Mouse (Mus musculus) brain, embryonic 18.5 days (tissue): ENCODE data around the gene Rnase13.
"Not testable (repeated sequence)": the region's sequence is repeated elsewhere in the genome, so short reads cannot be mapped to it uniquely, and the experiment has no call there.

ENCODE experiments used
- DNase-seq: peaks from one replicate; pipeline ENCODE4 v3.0.0-alpha.2; 2012; ENCODE audit warnings: low read depth, low spot score

Gene Rnase13

DNA sequence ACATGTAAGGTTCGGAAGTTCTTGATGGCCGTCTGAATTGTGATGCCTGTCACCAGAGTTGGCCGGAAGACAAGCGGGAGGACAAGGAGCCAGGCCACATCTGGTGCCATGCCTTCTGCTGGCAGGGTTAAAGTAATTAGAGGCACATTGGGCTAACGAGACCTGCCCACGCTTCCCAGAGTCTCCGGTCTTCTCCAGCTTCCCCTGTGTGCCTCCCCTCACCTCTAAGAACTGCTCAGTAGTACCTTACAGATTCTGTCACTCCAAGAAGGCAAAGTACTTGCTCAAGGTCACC lies at the start of gene Rnase13:
TSS of gene Rnase13 (minus strand) at position 203 of the 295 bp plus-strand sequence.
- DNase-seq: no peak

- DNase-seq: no peak
These were observed 44.8 kb upstream of the Rnase13 start for GRCm38 (mm10) chr14:51967400-51967799.

DNA sequence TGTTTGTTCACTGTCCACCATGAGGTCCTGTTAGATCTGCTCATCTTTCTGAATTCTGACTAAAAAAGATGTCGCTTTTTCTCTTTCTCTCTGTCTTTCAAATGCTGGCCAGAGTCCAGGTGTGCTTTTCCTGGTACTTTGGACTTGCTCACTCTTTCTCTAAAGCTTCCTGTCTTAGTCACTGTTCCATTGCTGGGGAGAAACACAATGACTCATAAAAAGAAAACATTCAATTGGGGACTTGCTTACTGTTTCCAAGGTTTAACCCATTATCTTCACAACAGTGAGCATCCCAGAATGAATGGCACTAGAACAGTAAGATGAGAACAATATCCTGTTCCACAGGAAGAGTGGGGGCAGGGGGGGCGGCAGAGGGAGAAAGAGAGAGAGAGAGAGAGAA lies 37.7 kb upstream of the Rnase13 start:
- no peak for DNase-seq

- DNase-seq: no peak
These were observed 20.8 kb upstream of the Rnase13 start for GRCm38 (mm10) chr14:51943336-51943735.

GRCm38 (mm10) chr14:51942236-51942635 lies 19.7 kb upstream of the Rnase13 start:
- DNase-seq: no peak

DNA sequence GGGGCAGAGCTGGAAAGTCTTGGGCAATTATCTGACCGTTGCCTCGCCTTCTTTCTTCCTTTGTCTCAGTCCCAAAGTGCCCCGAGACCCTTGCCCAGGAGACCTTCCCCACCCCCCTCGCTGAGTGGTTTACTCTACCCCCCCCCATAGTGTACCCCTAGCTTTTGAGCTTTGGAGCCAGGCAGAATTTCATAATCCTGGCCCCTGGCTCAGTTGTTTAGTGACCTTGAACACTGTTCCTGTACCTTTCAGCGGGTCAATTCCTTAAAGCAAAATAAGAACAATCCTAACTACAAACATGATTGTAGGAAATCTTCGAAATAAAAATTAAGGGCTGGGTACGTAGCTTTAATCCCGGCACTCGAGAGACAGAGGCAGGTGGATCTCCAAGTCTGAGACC lies 19.0 kb upstream of the Rnase13 start:
- no peak for DNase-seq

- DNase-seq: no peak
These were observed 18.5 kb upstream of the Rnase13 start for GRCm38 (mm10) chr14:51940944-51941560.

- no peak for DNase-seq
These were observed 16.4 kb upstream of the Rnase13 start for GRCm38 (mm10) chr14:51939005-51939404.

DNA sequence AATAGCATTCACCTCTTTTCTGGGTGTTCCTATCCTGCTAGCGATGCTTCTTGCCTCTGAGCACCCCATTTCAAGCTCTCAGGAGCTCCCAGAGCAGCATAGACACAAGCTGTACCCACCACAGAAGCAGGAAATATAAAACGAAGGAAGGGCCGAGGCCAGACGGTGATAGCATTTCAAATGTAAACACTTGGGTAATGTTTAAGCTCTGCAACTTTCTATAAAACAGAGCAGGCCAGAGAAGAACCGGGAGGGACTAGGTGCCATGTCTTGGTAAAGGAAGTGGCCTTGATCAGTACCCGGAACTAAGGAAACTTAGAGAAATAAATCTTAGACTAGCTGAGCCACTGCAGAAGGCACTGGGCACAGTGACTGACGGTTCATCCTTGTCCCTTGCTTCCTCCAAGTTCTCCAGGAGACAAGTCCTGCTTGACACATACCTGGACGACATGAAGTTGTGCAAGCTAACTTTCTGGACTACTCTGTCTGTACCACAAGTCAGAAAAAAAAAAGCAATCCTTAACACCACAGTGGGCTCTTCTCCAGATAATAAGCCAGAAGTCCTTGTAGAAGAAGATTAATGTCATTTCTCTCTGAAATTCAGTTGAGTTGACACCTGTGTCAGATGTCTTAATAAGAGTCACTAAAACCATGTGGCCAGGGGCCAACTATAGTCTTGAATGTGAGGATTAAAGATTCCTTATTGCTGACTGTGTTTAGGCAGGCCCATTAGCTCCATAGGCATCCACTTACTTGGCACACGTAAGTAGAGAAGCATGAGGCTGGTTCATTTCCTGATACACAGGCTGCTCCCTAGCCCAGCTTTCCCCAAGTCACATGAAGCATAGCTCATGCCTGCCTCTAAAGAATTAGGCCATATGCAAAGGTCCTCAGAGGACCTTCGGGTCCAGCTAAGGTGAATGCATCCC lies 9.8 kb upstream of the Rnase13 start:
- DNase-seq: no peak

- DNase-seq: no peak
These were observed 8.3 kb upstream of the Rnase13 start for GRCm38 (mm10) chr14:51930824-51931223.

DNA sequence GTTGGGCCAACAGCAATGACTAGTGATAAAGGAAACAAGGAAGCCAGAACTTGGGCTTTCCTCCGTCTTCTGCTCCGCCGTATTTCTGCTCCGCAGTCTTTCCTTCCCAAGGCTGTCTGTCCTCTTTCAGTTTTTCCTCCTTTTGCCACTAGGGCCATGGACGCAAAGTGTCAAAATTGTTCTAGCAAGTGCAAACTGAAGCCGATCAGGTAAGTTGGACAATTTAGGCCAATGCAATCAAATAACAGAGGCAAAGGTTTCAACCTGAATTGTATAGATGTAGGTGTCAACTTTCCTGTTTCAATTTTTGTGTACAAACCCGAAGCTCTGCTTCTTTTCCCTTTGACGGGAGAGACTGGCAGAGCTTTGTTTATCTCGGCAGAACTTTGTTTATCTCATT lies 7.4 kb upstream of the Rnase13 start:
- DNase-seq: no peak

DNA sequence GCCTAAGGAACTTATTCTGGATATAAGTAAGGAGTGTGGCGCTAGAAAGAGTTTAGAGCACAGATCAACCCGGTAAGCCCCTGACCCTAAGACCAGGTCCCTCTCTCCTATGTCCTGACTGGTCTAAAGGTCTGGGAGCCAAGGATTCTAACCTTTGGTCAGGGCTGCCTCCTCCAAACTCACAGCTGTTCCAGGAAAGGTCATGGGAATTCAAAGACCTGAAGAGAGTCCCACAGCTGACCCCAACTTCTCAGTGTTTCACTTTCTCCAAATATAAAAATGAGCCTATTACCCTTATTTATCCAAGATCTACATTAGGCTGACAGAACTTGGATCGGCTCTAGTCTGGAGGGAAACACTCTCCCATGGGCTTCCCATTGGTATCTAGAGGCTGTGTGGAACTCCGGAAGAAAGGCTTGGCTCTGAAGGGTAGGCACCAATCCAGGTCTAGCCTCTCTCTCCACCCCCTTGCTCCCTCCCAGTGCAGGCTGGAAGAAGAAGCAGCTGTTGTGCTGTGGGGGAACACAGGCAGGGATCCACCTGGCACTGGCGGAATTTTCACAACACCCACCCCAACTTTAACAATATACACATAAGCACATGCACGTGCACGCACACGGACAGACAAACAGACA lies 6.9 kb upstream of the Rnase13 start:
- DNase-seq: no peak

GRCm38 (mm10) chr14:51926930-51927329 lies 4.4 kb upstream of the Rnase13 start:
- DNase-seq: not testable (repeated sequence)

DNA sequence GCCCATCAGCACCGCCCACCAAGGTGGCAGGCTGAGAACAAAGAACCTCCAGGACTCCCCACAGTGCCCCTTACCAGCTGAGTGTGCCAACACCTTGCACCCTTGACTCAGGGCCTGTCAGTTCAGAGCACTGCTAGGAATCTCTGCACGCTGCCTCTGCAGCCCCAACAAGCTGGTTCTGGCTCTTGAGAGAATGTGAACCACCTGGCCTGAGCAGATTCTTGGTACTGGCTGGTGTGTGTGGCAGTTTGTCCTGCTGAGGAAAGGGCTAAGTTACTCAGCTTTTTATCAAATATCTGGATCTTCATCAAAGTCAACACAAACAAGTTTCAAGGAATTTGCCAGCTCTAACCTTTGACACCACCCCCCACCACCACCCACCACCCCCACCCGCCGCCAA lies 919 bp upstream of the Rnase13 start:
- DNase-seq: no peak

GRCm38 (mm10) chr14:51922910-51923309 lies 337 bp upstream of the Rnase13 start:
- no peak for DNase-seq

DNA sequence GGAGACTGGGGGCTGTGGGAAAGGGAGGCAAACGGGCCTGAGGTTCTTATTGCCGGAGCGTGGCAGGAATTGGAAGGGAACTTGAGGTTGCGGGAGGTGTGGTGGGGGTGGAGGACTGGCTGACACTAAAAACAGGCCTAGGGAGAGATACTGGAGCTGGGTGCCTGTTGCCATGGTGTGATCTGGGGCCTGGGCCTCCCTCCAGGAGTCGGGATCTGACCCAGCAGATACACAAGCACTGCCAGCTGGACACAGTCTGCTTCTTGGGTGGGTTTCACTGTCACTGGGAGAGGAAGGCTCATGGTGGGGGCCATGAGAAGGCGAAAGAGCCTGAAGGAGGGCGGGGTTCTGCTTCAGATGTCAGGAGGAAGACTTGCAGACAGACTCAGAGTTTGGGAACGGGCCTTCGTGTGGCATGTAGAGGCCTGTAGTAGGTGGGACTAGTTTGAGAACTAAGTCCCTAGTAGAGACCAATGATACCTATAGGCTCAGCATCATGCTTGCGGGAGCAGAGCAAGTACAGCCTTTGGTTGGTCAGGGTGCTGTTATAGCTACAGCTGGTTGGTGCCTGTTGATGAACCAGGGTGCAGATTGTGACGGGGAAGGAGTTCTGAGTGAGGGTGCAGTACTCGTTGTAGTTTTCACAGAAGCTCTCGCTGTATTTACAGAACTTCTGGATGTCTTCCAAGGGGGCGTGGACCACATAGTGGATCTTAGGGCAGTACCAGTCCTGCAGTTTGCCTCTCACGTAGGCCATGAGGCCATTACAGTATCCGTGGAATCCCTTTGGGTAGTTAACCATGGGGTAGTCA lies 608 bp downstream of the Rnase13 start:
- DNase-seq: no peak

DNA sequence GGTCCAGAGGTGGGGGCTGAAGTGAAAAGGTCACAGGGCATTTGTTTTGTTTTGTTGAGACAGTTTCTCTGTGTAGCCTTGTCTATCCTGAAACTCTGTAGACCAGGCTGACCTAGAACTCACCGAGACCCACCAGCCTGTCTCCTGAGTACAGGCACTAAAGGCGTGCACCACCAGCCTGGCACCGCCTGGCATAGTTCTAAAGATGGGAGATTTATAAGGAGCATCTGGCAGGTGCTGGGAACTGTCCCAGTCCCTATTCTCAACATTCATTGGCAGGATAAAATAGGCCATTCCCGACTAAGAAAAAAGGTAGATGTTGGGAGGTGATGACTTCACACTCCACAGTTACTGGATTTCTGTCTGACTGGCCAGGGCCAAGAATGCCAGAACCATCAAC lies 3.6 kb downstream of the Rnase13 start:
- no peak for DNase-seq

GRCm38 (mm10) chr14:51918125-51918524 lies 4.4 kb downstream of the Rnase13 start, which contains the start of gene Tppp2:
Gene Tppp2 (plus strand): TSS chr14:51918425.
- DNase-seq: no peak

GRCm38 (mm10) chr14:51916539-51916938 lies 6.0 kb downstream of the Rnase13 start:
- DNase-seq: no peak

DNA sequence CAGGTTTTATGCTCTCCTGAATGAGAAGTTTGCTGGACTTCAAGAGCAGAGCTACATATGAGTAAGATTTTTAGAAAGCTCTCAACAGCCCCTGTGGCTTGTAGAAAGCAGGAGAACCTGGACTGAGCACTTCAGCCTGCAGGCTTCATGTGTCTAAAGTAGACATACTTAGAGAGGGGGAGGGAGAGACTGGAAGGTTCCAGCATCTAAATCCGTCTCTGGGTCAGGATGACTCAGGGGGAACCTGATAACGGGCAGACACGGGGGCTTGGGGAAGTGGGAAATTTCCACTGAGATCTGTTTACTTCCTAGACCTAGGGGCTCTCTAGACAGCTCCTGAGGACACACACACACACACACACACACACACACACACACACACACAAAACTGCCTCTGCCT lies 7.5 kb downstream of the Rnase13 start:
- DNase-seq: no peak

DNA sequence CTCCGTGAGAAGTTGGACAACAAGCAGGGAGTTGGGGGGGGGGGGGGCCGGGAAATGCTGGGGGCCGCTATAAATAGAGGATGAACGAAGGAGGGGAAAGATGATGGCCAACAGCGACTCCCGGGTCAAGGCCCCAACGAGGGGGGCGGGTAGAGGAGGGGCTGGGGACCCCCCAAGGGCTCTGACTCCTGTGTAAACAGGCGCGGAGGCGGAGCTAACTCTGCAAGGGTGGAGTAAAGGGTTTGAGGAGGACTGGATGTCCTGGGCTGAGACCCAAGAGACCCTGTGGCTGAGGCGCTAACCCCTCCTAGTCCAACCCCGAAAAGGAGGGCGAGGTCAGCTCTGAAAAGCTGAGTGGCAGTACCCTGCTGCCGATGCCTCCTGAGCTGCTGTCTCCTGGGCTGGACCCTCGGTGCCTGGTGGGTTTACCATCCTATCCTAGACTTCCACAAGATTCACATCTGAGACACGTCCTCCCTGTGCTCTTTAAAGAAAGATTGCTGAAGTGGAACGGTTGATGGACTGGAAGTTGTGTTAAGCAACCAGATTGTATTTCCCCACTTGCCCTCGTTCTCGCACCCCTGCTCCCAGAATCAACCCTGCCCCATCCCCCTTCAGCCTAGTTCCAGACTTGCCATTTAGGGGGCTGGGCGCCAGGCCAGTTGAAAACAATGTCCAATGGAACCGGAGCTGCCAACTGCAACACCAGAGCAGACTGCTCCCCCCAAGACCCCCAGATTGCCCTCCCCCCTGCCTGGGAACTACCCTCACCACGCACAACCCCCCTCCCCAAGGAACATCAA lies 8.4 kb downstream of the Rnase13 start, which contains the start of gene Ndrg2:
TSS of gene Ndrg2 (minus strand) at position 199 of the 803 bp plus-strand sequence.
- peak; percentile 74 for DNase-seq
